Mouse (Mus musculus) layer of hippocampus, postnatal 25 days (tissue): Measurements from ENCODE around the gene Mrgprh. TPM values are rescaled to one million over a fixed set of nuclear protein-coding genes. Genes with fewer than 3 reads are reported as not detected.
"Not testable (repeated sequence)": the region's sequence is repeated elsewhere in the genome, so short reads cannot be mapped to it uniquely, and the experiment has no call there.

ENCODE experiments used
- DNase-seq, 2 experiments: peaks; one replicate each; pipeline ENCODE4 v3.0.0; 2022; ENCODE audit warnings: mixed read lengths in 2 of 2, low spot score in 1 of 2; ENCODE audit errors: extremely low spot score in 1 of 2
- total RNA-seq, 2 experiments: library from RNA; stranded (reverse); gene quantifications; 2 replicates each; pipeline ENCODE4 v1.2.3; 2021

Gene Mrgprh
- total RNA-seq, 2 experiments from 2014 or later = 0.12 TPM; not detected in 1

DNA sequence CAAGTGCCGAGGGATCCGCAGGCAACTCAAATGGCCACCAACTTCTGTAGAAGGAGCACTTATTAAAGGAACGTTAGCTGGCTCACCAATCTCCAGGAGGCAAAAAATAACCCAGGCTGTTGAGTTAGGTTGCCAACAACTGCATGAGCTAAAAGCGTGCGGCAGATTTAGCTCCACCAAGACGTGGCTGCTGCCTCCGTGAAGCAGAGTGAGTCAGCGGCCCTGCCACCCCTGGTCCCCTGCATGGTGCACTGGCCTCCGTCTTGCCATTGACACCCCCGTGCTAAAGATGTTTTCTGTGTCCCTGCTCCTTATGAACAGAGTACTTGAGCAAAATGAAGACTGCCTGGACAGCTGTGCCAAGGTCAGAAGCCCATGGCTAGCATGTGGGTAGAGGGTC is 9.0 kb upstream of the Mrgprh start:
- DNase-seq = no peak

DNA sequence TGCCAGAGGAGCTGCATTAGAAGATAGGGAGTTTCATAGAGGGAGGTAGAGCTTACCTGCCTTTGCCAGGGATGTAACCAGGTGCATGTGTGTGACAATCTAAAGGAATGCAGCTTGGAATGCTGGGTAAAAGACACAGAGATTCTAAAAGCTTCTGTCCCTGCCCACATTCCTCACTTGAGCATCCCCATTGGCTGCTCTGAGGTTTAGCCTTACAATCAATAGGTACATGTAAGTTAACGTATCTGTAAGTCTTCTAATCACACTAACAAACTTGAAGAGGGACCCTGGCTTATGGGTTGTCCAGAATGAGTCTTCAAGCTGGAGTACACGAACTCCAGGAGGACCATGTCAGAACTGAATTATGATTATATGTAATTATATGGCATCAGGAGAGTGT is 7.8 kb upstream of the Mrgprh start, which contains the start of gene Mas1:
Gene Mas1, minus strand, starts transcription at position 101 of the 400 bp plus-strand sequence.
- DNase-seq = no peak

DNA sequence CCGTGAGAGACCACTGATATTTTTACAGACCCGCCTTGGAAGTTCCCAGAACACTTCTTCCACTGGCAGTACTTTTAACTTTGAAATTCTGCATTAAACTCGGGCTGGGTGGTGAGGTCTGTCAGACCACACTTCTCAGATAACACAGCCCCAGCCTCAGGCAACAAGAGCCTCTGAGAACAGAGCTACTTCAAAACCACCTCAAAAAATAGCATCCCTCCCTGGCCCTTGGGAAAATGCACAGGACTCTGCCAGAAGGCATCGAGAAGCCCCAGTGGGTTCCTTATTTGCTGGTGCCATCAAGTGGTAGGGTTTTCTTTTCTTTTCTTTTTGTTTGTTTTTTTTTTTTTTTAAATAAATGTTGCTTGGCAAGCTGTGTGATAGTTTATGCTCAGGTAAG is 7.2 kb upstream of the Mrgprh start:
- no peak for DNase-seq

DNA sequence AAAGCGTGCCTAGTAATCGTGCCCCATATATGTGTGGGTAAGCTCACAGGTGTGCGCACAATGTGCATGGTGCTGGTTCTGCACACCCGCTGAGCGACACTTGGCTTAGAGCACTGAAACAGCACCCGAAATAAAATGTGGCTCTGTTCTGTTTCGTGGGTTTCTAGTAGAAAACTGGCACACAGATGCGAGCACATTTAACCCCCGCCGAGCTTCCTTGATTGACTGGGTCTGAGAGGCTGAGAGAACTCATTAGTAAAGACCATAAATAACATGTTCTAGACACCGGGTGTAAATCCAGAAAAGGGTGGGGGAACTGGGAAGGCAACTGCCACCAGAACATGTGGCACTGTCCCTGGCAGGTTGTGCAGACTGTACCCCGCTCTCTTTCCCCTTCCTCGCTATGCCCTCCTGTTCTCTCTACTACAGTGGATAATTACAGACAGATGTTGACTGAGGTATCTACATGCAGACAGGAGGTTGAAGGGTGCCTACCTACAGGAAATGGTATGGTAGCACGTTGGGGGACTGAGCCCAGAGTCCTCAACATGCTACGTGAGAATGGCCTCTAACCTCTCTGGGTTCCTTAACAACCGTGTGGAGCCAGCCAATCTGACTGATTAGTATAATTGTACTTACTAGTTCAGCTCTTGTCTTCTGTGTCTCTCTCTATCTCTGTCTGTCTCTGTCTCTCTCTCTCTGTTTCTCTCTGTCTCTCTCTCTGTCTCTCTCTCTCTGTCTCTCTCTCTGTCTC is 3.4 kb upstream of the Mrgprh start:
- no peak for DNase-seq

DNA sequence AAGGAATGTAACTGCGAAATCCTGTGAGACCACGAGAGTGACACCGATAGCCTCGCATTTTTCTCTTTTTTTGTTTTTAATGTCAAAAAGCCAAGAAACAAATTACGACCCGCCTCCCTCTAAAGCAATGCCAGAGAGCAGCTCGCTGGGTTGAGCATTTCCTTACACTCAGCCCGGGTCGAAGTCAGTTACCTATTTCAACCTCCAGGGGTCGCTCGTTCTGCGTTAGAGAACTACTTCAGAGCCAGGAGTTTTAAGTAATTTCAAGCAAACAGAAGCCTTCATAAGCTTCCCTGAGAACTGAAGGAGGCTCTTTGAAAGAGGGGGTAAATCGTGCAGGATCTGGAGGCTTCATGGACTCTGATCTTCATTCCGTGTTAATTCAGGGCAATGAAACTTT is 4.3 kb downstream of the Mrgprh start:
- DNase-seq = peak; percentile 73 to 81

DNA sequence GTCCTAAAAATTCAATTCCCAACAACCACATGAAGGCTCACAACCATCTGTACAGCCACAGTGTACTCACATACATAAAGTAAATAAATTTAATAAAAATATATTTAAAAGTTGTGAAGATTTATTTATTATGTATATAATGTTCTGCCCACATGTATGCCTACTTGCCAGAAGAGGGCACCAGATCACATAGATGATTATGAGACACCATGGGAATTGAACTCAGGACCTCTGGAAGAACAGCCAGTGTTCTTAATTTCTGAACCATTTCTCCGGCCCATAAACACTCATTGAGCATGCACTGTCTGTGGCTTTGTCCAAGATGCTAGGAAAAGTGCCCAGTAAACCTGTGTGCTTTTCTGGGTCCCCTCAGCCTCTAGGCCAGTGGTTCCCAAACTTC is 5.4 kb downstream of the Mrgprh start:
- no peak for DNase-seq

DNA sequence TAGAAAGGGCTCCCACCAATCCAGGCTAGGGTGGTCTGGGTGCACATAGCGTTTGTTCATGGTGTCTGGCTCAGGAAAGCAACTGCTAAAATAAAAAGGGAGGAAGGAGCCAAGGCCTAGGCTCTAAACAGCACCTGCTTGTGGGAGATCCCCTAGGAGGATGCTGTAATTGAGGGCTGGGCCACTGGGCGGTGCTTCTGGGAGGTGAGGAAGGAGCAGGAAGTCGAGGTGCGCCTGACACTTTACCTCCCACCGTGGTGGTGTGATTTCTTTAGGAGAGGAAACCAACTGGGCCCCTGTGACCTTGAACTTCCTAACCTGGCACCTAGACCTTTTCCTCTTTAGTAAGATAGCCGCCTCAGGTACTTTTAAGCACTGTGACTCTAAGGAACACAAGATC is 10.8 kb downstream of the Mrgprh start:
- DNase-seq = no peak

DNA sequence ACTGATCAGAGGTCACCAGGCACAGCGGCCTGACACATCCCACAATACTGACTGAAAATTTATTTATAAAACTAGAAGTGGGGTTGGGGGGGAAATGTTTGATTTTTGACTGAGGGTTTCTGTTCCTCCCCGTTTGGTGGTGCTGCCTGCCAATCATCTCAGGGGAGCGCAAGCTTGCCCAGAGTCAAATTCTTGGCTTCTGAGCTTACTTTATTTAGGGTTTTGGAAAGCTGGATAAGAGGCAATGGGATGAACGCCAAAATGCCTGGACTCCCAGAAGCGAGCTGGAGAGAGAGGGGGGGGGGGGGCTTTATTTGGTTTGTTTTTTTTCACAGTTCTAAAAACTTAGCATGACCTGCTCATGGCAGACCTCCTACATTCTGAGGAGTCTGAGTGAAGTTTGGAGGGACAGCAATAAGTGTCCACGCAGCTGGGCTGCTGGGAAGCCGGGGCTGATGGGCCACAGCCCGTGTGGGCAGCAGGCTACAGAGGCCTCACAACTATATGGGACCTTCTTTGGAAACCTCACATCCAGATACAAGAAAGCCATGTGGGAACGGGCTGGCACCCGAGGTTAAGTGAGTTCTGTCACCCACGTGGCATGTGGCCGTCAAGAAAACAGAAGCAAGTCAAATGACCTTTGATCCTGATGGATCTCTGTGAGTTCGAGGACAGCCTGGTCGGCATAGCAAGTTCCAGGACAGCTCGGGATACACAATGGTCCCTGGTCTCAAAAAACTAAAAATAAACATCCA is 11.4 kb downstream of the Mrgprh start:
- DNase-seq = no peak

DNA sequence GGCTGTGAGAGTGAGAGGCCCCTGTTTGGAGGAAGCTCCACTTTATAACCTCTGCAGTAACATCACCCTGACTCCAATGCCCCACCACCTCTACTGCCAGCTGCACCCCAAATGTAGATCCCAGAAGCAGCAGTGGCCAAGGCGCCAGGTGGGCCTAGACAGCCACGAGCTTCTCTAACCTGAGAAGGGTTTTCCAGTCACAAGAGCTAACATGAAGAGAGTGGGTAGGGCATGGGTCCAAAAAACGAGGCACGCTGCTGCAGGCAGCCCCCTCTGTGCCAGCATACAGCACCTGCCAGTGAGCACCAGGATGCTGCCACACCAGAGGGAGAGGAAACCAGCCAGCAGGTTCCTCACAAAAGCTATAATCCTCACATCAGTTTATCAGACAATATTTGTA is 15.2 kb downstream of the Mrgprh start:
- DNase-seq = no peak

DNA sequence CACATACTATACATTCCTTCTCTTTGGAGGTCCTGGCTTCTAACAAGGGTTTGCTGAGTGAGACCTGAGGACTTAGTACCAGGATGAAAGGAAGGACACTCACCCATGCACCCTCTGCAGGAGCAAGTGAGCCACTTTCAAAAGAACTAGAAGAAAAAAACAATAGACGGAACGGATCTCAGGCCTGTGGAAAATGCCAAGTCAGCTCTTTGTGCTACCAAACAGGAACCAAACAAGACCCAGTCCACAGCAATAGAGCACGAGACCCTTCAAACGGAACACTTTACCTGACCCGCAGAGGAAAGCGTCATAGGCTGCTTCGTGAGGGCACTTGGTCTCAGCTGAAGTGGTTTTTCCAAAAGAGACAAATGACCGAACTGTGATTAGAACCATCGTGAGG is 16.2 kb downstream of the Mrgprh start:
- DNase-seq = no peak

DNA sequence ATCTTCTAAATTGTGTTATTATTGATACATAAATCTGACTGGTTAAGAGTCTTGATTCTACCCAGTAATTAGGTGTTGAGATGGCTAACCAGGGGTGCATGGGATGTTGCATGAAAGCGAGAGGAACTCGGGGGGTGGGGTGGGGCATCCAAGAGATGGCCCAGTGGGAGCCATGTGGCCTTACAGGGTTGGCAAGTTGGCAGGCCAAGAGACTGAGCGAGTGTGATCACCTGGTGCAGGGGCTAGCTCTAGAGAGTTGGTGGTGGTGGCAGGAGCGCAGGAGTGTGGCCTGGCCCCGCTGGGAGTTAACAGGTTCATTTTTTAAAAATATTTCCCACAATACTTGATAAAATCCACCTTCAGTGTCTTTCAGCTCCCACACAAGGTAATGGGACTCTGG is 21.8 kb downstream of the Mrgprh start:
- DNase-seq = no peak

DNA sequence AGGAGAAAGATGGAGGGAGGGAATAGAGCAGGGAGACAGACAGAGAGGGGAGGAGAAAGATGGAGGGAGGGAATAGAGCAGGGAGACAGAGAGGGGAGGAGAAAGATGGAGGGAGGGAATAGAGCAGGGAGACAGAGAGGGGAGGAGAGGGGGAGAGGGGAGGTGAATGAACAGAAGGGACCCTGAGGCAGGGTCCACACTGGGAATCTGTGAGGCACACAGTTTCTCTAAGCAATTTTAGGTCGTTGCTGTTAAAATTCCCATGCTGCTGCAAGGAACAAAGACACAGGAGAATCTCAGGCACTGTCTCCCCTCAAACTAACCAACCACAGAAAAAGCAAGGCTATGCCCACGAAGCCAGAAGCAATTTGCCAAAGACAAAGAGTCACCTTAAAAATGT is 22.8 kb downstream of the Mrgprh start:
- not testable (repeated sequence) for DNase-seq

DNA sequence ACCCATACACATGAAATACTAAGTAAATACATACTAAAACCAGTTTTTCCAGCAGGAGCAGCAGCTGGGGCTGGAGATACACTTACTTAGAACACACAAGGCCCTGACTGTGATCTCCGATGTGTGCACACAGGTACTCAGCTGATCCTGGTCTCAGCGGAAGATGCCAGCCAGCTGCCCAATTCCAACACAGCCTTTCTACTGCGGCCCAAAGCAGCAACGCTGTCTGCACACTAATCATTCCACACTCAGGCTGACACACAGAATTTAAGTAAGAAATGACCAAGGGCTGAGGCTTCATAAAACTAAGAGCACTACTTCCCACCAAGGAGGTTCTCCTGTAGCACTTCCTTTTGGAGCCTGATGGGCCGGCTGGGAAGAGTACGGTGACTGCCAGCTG is 26.5 kb downstream of the Mrgprh start:
- DNase-seq = no peak

DNA sequence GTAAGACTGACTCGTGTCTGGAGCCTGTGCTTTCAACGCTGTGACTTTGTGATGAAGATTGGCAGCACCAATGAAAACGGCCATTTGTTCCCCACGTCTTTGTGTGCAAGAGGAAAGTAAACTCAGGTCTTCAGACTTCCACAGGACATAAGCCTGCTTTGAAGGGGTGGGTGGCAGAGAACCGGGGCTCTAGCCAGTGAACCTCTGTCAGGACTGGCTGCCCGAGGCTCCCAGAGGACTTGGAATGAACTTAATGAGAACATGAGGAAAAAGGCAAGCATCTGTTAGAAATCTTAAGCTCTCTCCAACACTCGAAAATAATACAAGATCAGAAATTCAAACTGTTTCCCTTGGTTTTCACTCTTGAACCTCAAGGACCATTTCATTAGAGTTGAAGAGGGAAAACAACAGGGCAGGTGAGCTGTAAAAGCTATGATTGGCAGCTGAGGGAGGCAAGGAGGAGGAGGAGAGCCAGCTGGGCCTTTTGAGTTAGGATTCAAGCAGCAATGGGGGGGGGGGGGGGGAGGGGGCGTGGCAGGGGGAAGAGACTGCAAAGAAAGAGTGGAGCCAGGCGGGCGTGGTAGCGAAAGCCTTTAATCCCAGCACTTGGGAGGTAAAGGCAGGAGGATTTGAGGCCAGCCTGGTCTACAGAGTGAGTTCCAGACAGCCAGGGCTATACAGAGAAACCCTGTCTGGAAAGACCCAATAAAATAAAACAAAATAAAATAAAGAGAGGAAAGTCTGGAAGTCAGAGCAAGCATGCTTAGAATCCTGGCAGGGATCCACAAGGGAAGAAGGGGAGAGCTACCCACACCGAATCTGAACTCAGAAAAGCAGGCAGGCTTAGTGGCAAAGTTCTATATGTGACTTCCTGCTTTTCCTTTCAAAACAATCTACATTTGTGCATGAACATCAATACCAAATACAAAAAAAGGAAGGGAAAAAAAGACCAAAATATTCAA is 27.8 kb downstream of the Mrgprh start:
- no peak for DNase-seq

DNA sequence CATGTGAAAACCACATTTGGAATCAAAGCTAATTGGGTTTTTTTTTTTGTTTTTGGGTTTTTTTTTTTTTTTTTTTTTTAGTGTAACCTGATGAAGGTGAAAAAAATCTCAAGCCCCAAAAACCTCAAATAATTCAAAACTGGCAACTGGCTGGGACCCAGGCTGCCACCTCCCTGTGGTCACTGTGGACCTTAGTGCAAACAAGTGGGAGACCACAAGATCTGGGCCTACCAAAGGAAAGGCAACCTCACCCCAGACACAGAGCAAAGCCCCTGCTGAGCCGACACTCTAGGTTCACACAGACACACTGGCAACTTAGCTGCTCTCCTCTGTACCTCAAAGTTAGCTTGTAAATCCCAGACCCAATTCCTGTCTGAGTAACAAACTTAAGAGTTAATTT is 28.5 kb downstream of the Mrgprh start:
- DNase-seq = no peak

DNA sequence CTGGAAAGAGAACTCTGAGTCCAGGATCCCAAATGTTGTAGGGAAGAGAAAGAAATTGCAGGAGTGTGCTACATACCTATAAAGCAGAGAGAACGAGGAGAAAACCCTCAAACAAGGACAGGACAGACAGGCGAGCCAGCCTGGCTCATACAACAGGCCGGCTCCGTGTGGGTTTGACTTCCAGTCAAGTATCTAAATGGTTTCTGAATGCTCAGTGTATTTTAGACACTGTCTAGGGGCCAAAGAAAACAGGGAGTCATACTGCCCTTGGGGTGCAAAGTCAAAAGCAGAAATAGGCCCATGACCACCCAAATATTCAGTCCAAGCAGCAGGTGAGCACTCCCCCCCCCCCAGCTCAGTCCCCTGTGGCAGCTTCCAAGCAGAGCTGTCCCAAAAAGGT is 30.0 kb downstream of the Mrgprh start:
- DNase-seq = no peak

DNA sequence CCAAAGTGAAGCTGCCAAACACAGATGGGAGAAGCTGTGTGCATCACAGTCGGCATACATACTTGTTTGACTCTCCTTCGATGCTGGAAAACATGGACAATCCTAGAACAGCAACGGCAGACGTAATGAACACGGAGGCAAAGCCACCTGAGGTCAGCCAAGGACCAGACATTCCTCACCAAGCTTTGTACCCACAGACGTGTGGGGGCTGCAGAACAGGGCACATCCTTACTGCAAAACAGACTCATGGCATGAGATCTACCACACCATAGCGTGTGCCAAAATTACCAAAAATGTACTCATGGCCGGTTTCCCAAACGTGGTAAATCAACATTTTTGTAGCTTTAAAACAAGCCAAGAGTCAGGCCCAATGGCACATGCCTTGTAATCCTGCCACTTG is 30.6 kb downstream of the Mrgprh start:
- DNase-seq = no peak

DNA sequence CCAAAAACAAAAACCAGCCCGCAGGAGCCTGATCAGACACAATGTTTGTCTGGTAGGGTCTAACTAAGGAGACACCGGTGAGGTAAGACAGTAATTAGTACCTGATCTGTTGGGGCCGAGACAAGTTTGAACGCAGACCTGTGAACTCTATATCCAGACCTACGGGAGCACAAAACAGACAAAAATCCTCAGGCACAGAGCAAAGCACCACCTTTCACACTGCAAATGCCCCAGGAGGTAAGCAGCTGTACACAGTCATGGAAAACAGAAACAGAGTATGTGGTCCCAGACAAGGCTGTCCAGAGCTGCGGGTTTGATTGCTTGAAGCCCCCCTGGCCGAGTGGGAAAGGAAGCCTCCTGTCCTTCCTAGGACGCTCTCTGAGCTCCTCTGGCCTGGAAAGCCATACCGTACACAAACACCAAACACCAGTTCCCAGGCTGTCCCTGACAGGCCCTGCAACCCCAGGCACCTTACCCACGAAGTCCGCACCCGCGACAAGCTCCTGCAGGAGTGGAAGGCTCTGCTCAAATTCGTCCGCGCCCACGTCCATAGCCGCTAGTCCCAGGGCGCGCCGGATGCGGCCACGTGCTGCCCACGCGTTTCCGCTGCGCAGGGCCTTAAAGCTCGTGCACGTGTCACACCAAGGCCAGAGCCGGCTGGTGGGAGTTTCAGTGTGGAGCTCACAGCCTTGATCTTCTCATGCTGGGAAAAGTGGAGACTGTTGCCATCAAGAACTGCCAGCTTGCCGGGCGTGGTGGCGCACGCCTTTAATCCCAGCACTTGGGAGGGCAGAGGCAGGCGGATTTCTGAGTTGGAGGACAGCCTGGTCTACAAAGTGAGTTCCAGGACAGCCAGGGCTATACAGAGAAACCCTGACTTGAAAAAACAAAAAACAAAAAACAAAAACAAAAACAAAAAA is 33.8 kb downstream of the Mrgprh start, which contains the start of gene Pnldc1:
Gene Pnldc1, minus strand, starts transcription at position 870 of the 920 bp plus-strand sequence.
- DNase-seq = no peak

DNA sequence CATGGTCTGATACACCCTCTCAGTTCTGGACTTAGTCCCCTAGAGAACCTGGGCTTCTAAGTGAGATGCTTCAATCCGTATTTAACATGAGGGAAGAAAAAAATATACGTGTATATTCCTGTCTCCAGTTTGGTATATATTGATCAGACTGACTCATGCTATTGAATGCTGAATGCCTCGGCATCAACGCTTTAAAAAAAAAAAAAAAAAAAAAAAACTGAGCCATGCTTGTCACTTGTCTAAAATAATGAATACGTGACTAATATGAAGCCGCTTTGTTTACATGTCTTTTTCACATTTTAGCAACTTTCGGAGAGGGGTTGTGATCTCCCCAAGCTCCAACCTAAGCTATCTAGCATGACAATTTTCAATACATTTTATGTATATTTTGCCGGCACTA is 34.6 kb downstream of the Mrgprh start:
- DNase-seq = no peak

DNA sequence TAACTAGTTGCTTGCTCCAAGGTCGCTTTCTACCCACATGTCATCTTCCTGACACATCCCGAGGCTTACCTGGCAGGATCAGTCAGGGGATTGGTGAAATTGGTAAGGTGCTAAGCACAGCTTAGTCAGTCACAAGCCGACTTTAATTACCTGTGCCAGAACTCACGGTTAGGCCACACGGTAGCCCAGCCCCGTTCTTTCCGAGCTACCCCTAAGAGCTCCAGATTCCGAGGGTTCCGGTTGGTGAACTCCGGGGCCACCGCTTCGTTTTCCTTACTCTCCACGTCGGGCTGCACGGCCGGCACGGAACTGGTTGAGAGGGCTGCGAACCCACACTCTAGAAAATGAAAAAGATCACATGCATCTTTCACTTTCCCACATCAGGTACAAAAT is 39.6 kb downstream of the Mrgprh start, which contains the start of gene Tcp1:
Gene Tcp1, plus strand, starts transcription at position 214 of the 393 bp plus-strand sequence.
- DNase-seq = peak in 1 of 2 experiments; percentile 18
